Mouse (Mus musculus): ENCODE data around the gene Mocs3. TPM values are rescaled to one million over a fixed set of nuclear protein-coding genes. Genes with fewer than 3 reads are reported as not detected.

Mocs3 gene
- polyA plus RNA-seq, 1 experiment from 2014 or later: 5.9 TPM

DNA sequence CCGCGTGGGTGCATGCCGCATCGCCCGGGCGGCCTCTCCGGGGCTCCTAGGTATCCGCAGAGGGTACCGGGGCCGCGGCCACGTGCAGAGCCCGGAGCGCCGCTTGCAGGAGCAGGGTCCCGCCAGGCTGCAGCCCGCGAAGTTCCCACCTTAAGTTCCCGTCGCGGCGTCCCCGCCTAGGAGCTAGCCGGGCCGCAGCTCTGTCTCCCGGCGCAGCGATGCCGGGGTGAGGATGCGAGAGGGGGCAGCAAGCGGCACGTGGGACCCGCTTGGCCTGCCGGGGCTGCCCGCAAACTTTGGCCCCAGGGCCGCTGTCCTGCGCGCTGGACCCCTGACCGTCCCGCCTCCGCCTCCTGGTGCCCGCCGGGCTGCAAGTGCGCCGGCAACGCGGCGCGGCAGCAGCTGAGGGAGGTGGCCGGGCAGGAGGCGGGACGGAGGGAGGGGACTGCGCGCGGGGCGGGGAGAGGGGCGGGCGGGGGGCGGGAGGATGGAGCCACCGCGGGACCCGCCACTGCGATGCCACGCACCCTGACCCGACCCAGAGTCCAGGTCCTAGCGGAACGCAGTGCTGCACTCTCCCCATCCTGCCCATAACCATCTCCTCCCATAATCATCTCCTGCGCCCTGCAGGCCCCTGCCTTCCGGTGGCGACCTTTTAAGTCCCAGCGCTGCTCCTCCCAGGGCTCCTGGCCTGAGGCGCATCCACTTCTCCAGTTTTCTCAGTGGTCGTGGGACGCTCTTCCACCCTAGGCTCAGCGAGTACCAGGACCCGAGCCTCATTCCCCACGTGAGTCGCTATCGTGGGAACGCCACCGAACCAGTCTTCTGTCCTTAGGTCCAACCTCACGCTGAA lies 50.5 kb downstream of the Mocs3 start:
- H3K9me3 ChIP-seq (ENCODE audit: control insufficient read depth, low read length): peaks cover 6% of the 10 kb centered on the region
- 1% methylated on average over 73 of the region's 82 CpGs for WGBS
- peak overlapping the region; percentile 41 to 47 for H3K4me3 ChIP-seq (ENCODE audit: control insufficient read depth in 1 of 2, insufficient read depth in 1 of 2, low read depth in 1 of 2, low read length in 2 of 2)
- H3K36me3 ChIP-seq (ENCODE audit: control insufficient read depth, insufficient read depth, low read length): no peaks in the 10 kb centered on the region
- H3K4me1 ChIP-seq (ENCODE audit: control insufficient read depth in 2 of 2, insufficient read depth in 2 of 2, low read length in 2 of 2): peaks cover 12 to 18% of the 10 kb centered on the region in 2 experiments; a peak in 3 of 4 replicates
- H3K27ac ChIP-seq (replicated peaks in 1 of 2; ENCODE audit: control insufficient read depth in 1 of 2, insufficient read depth in 1 of 2, low read depth in 2 of 2, low read length in 2 of 2): no peak overlapping the region
- no peak for ATAC-seq (ENCODE audit: insufficient number of reproducible peaks, insufficient read depth, low FRiP score, low read depth)
- H3K9ac ChIP-seq (ENCODE audit: low read length): peak overlapping the region; percentile 36
- peak overlapping the region; percentile 85 for H3K4me2 ChIP-seq (ENCODE audit: low read length)
- H3K27me3 ChIP-seq (ENCODE audit: control insufficient read depth, insufficient read depth, low read length): peaks cover 82% of the 10 kb centered on the region

DNA sequence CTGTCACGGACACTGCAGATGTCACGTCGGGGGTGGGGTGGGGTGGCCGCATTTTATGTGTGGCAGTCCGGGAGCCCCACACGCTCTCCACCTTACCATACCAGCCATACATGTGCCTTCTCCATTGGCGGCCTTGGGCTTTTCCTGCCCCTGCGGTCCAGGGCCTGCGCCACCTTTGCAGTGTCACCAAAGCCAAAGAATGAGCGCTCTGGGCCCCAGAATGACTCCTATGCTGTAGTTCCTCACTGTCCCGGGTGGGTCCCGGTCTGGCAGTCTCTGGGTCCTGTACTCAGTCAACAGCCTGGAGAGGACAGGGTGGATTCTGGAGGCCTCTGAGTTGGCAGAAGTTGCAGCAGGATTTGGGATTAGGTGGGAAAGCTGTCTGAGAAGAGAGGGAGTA lies 51.2 kb downstream of the Mocs3 start, which contains the start of gene Kcng1:
Gene Kcng1, minus strand, starts transcription at position 155 of the 400 bp plus-strand sequence.
- peak within 1 kb of the TSS; percentile 85 for H3K4me2 ChIP-seq (ENCODE audit: low read length)
- ATAC-seq (ENCODE audit: insufficient number of reproducible peaks, insufficient read depth, low FRiP score, low read depth): no peak
- 13% methylated on average over 12 of the region's 12 CpGs for WGBS
- H3K4me3 ChIP-seq (ENCODE audit: control insufficient read depth in 1 of 2, insufficient read depth in 1 of 2, low read depth in 1 of 2, low read length in 2 of 2): peak within 1 kb of the TSS; percentile 41 to 47
- H3K9me3 ChIP-seq (ENCODE audit: control insufficient read depth, low read length): peaks cover 7% of the 10 kb centered on the region
- no peaks in the 10 kb centered on the region for H3K36me3 ChIP-seq (ENCODE audit: control insufficient read depth, insufficient read depth, low read length)
- no peak within 1 kb of the TSS for H3K27ac ChIP-seq (replicated peaks in 1 of 2; ENCODE audit: control insufficient read depth in 1 of 2, insufficient read depth in 1 of 2, low read depth in 2 of 2, low read length in 2 of 2)
- peak within 1 kb of the TSS; percentile 36 for H3K9ac ChIP-seq (ENCODE audit: low read length)
- H3K27me3 ChIP-seq (ENCODE audit: control insufficient read depth, insufficient read depth, low read length): peaks cover 82% of the 10 kb centered on the region
- peaks cover 12 to 18% of the 10 kb centered on the region in 2 experiments; a peak in 3 of 4 replicates for H3K4me1 ChIP-seq (ENCODE audit: control insufficient read depth in 2 of 2, insufficient read depth in 2 of 2, low read length in 2 of 2)

Other genes with a start within 250 kb of the Mocs3 start
- 0.81 and 1.00 TPM in 2 replicates for gene Ripor3, start 220.0 kb upstream of the Mocs3 start, polyA plus RNA-seq (2014; fragmentation: Nextera tagmentation; extraction: Ambion mirVana)
- 7.7 and 8.5 TPM in 2 replicates for gene Pard6b, start 149.6 kb upstream of the Mocs3 start, polyA plus RNA-seq (2014; fragmentation: Nextera tagmentation; extraction: Ambion mirVana)
- gene Adnp, start 23.5 kb upstream of the Mocs3 start, polyA plus RNA-seq (2014; fragmentation: Nextera tagmentation; extraction: Ambion mirVana): 8.7 and 11.0 TPM in 2 replicates
- 16.6 and 18.2 TPM in 2 replicates for gene Gm20716, start 258 bp upstream of the Mocs3 start, polyA plus RNA-seq (2014; fragmentation: Nextera tagmentation; extraction: Ambion mirVana)
- gene Dpm1, start within 50 bp of the Mocs3 start, polyA plus RNA-seq (2014; fragmentation: Nextera tagmentation; extraction: Ambion mirVana): 80.4 and 91.8 TPM in 2 replicates
- gene Kcng1, start 51.1 kb downstream of the Mocs3 start, polyA plus RNA-seq (2014; fragmentation: Nextera tagmentation; extraction: Ambion mirVana): 0.36 TPM in 2 replicates